Mouse (Mus musculus): ENCODE data around the gene Chpt1.

The Chpt1 gene
- long read RNA-seq, experiment 1, full-length matches to known transcripts: 39 of 48 reads
- long read RNA-seq, experiment 1, partial matches to known transcripts: 3 of 48 reads
- long read RNA-seq, experiment 1, other reads (novel, unspliced or antisense): 6 of 48 reads
- long read RNA-seq, experiment 2, full-length matches to known transcripts: 48 of 57 reads
- long read RNA-seq, experiment 2, partial matches to known transcripts: 3 of 57 reads
- long read RNA-seq, experiment 2, other reads (novel, unspliced or antisense): 6 of 57 reads

- intact Hi-C loops (cut with DNase I): no loop called here
These were observed at the start of gene Chpt1 for GRCm38 (mm10) chr10:88503421-88504314. TSS of gene Chpt1 (minus strand) at chr10:88504073.

- intact Hi-C loops (cut with DNase I): loop anchor here (5.0 to 10.0 kb wide), 2 partner anchors 115 to 172 kb away; no protein-coding TSS in a partner anchor
These were observed 48.9 kb upstream of the Chpt1 start for GRCm38 (mm10) chr10:88552738-88553137.

DNA sequence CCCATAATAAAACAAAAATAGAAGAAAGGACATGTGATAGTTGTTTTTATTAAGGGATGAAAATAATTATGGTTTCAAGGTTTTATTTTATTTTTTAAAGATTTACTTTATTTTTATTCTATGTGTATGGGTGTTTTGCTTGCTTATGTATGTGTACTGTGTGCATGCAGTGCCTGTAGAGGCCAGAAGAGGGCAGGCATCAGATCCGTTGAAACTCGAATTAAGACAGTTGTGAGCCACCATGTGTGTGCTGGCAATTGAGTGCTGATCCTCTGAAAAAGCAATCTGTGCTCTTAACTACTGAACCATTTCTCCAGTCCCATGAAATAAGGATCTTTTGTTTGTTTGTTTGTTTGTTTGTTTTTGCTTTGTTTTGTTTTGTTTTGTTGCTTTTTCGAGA is 46.4 kb upstream of the Chpt1 start:
- intact Hi-C loops (cut with DNase I): loop anchor here (5.0 to 10.0 kb wide), 2 partner anchors 117 to 175 kb away; no protein-coding TSS in a partner anchor

GRCm38 (mm10) chr10:88547635-88548034 is 43.8 kb upstream of the Chpt1 start:
- intact Hi-C loops (cut with DNase I): no loop called here

DNA sequence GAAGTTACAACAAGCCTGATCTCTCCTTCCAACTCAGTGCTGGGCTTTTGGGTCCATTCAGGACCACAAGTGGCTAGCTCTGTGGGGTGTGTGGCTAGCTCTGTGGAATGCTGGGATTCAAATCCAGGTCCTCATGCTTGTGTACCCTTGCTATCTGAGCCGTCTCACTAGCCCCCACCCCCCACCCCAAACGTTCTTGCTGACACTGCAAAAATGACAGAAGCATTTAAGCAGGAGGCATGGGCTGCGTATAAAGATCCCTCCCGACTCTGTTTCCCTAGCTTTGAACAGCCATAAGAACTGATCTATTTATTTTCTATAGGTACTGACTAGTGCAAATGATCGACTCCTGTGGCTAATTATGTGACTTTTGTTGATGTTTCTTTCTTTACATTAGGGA is 26.8 kb upstream of the Chpt1 start:
- intact Hi-C loops (cut with DNase I): no loop called here

- intact Hi-C loops (cut with DNase I): no loop called here
These were observed 20.1 kb upstream of the Chpt1 start for GRCm38 (mm10) chr10:88524016-88524415.

DNA sequence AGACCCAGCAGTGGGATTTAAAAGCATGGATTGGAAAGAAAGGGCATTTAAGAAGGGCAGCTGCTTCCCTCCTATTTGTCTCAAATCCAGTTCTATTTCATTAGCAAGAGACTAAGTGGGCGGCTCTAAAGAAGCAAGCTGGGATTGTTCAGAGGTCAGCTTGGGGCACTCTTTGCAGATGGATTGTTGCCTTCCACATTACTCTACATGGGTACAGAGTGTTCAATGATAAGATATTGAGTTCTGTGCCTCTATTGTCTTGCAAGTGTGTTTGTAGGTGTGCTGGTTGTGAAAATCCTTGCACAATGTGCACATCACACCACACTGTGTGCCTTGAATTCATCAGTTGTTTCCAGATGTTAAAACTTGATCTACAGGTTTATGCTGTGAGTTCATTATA is 19.3 kb upstream of the Chpt1 start:
- intact Hi-C loops (cut with DNase I): no loop called here

DNA sequence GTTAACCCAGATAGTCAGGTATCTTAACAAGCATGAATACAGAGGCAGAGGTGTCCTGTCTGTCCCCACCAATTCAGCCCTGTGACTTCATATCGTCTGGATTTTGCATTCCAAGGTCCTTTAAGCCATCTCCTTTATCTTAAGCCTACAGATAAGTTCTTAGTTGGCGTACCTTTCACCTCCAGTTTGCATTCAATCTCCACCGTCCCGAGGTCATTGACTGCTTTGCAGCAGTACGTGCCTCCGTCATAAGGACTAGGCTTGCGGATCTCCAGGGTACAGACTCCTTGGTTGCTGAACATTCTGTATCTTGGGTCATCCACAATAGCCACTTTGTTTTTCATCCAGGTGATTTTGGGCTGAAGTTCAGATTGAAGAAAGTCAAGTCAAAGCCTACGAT is 18.9 kb upstream of the Chpt1 start:
- intact Hi-C loops (cut with DNase I): no loop called here

- intact Hi-C loops (cut with DNase I): loop anchor here (10.0 kb wide), 1 partner anchor 140 kb away; the partner anchor contains the start of genes Dram1 and Gnptab
These were observed 11.2 kb upstream of the Chpt1 start for GRCm38 (mm10) chr10:88515049-88515448.

DNA sequence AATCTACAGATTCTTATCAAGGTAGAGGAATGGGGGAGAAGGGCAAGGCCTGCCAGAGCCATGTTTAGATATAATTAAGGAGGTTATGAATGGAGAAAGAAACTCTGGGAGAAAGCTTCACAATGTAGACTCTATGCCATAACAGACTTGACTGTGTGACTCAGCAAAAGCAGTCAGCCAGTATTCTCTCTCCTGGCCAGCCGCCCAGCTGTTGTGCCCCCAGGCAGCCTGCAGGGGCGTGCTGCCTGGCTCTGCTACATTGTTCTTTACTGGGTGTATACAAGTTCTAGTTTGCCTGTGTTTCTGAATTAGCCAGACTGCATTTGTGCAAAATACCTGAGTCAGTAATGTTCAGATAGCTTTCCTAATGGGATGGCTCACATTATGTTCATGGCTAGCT is 10.6 kb upstream of the Chpt1 start:
- intact Hi-C loops (cut with DNase I): loop anchor here (10.0 kb wide), 1 partner anchor 140 kb away; the partner anchor contains the start of genes Dram1 and Gnptab

- intact Hi-C loops (cut with DNase I): loop anchor here (10.0 kb wide), 1 partner anchor 139 kb away; the partner anchor contains the start of genes Dram1 and Gnptab
These were observed 9.8 kb upstream of the Chpt1 start for GRCm38 (mm10) chr10:88513574-88514135.

DNA sequence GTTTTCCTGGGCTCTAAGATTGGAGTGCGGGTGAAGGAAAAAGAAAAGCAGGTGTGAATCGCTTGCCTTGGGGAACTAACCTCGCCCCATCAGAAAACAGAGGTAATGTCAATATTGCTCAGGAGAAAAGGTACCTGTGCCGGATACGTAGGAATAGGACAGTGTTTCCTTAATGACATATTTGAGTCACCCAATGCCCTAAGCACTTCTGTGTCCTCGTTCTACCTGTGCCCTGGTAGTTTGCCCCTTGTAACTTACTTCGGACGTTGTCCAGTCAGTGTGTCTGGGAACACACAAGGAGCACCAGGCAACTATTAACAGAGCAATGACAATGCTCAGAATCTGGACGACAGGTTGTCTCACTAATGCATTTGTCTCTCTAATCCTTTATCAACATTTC is 7.5 kb upstream of the Chpt1 start:
- intact Hi-C loops (cut with DNase I): loop anchor here (10.0 kb wide), 1 partner anchor 137 kb away; the partner anchor contains the start of genes Dram1 and Gnptab

- intact Hi-C loops (cut with DNase I): loop anchor here (10.0 kb wide), 1 partner anchor 136 kb away; the partner anchor contains the start of genes Dram1 and Gnptab
These were observed 6.8 kb upstream of the Chpt1 start for GRCm38 (mm10) chr10:88510503-88511271.

DNA sequence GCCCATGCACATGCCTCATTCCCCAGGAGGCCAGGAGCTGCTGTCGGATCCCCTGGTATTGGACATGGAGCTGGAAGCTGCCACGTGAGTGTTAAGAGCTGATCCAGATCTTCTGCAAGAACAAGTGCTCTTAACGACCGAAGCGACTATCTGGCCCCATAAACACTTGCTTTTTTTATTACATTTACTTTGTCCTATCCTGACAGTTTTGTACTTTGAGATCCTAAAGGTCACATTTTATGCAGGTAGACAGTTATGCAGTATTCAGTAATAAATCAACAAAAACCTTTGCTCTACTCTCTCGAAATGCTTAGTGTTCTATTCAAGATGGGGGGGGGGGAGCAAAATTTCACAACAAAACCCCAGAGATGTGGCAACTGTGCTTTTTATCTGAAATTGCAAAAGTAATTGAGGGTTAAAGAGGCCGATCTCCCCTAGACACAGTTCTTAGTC is 3.8 kb upstream of the Chpt1 start:
- intact Hi-C loops (cut with DNase I): no loop called here

- intact Hi-C loops (cut with DNase I): no loop called here
These were observed 1.4 kb upstream of the Chpt1 start for GRCm38 (mm10) chr10:88505256-88505655.

GRCm38 (mm10) chr10:88504481-88504880 is 608 bp upstream of the Chpt1 start:
- intact Hi-C loops (cut with DNase I): no loop called here

DNA sequence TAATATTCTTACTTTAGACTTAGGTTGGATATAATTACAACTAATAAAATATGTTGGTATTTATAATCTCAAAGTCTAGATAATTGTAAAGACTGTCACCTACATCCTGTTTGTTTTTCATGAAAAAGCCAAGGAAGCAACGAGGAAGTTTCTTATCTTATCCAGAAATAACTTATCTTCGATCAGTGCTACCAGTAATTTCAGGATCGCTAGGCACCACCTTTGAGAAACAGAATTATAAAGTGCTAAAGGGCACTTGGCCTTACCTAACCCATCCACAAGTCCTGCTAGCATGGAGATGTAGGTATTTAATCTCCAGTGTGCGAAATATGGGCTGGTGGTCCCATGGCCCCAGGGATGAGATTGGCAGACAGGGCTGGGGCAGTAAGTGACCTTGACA is 954 bp downstream of the Chpt1 start:
- intact Hi-C loops (cut with DNase I): no loop called here

GRCm38 (mm10) chr10:88501886-88502765 is 1.7 kb downstream of the Chpt1 start:
- intact Hi-C loops (cut with DNase I): no loop called here

DNA sequence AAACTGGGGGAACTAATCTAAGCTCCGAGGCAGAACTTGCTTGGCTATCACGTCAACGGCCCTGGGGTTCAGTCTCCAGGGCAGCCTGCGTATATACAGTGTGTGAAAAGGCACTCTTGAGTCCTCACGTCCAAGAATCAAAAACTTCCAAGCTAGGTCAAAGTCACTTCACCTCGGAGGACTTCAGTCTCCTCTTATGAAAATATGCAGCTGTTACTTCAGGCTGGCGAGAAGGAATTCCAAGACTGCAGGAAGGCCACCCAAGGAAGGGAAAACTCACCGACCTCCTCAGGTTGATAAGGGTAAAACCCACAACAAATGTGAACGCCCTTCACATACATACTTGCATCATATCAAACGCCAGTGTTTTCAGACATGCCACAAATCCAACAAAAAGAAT is 2.5 kb downstream of the Chpt1 start:
- intact Hi-C loops (cut with DNase I): no loop called here

DNA sequence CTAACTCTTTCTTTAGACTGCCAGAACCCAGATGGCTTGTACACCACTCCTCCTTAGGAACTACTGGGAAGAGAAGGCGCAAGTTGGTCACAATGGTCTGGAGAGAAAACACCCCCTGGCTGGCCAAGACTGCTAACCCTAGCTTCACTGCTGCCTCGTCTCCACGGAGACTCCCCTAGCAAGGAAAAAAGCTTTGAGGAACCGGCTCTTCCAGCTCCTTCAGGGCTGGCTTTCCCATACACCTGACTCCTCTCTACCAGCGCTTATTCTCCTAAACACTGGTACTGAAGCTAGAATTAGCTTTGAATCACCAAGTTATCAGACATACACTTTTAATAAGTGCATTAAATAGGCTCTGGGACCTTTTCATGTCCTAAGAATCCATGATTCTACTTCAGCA is 3.9 kb downstream of the Chpt1 start:
- intact Hi-C loops (cut with DNase I): no loop called here

Data from adrenal gland (tissue).